Mouse (Mus musculus) erythroblast, embryonic 14.5 days (primary cell): ENCODE results near the gene Gm20422.

Experiments used
- GATA1 ChIP-seq: IDR thresholded peaks from 2 replicates; pipeline ENCODE4 v1.6.1; 2012; ENCODE audit warnings: low read length, inconsistent platforms, mixed read lengths
- TAL1 ChIP-seq: IDR thresholded peaks from 3 replicates; pipeline ENCODE4 v1.6.1; 2012; ENCODE audit warnings: low read length, inconsistent platforms, mixed read lengths

DNA sequence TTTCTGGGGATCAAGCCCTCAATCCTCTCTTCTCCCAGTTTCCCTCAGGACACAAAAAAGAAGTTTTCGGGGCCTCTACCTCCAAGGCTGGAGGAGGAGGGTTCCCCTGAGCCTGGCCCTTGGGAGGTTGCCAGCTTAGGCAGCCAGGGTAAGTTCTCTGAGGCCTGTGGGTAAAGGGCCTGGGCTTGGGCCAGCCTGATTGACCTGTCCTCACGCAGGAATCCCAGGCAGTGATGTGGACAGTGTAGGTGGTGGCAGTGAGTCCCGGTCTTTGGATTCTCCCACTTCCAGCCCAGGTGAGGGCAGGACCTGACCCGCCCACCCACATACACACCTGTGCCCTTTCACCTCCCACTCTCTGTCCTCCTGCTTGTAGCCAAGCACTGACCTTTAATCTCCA is 40.7 kb upstream of the Gm20422 start:
- TF ChIP-seq GATA1 (no peak), TAL1 (no peak)
